Mouse (Mus musculus) ovary, postnatal 36 days (tissue): ENCODE measurements at regions not wholly inside any gene's neighbourhood (a gene's known extent, or its start where the extent isn't known, plus 50 kb on each side); places are given as distances from the start of the nearest gene placed in this dataset.
A peak's percentile ranks its signal among the peaks of the same experiment; 100 is the strongest.

Source experiments
- DNase-seq: peaks from one replicate; pipeline ENCODE4 v3.0.0; 2022; ENCODE audit warnings: low spot score, mixed read lengths

DNA sequence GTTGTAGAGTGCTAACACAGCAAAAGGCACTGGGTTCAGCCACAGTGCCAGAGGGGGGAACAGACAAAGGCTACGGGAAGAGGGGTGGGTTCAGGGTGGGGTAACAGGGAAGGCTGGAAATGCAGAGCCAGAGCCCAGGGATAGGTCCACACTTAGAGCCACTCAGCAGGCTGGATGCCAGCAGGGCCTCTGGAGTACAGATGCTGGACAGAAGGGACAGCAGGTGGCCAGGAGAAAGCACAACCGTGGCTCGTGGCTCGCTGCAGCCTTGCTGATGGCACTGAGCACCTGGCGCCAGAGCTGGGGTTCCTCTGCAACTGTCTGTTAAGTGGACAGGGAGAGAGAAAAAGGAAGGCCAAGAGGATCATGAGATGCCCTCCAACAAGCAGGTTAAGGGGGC is 174.2 kb downstream of the Mroh4 start:
- no peak for DNase-seq

- no peak for DNase-seq
These were observed 176.7 kb downstream of the Mroh4 start for GRCm38 (mm10) chr15:74459345-74459975.

DNA sequence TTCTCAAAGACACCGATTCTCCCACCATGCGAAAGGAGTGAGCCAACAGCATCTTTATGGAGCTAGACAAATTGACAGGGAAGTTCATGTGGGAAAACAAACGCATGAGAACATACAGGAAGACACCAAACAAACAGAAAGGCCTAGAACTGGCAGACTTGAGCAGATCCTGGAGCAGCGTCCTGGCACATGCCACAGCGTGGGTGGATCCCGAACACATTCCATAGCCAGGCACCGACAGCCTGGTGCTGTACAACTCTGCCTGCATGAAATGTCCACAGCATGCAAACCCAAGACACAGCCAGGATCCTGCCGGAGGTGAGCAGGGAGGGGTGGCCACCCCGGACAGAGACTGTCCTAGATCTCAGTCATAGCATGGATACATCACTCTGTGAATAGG is 177.2 kb downstream of the Mroh4 start:
- DNase-seq = no peak

DNA sequence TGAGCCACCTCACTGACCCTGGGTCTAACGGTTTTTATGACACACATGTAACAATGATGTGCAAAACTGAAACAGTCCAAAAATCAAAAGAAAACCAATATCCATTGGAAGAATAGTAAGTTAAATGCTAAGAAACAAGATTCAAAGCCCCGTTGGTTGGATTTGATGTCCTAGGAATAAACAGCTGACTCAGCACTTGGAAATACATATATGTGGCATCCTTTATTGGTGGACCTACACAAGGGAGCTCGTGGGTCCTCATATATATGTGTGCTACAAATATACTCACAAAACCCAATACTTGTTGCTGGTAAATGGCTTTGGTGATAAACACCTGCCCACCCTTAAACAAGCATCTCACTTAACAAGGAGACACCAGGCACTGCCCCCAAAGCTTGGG is 178.2 kb downstream of the Mroh4 start:
- no peak for DNase-seq

GRCm38 (mm10) chr15:74456675-74457040 is 179.5 kb downstream of the Mroh4 start:
- no peak for DNase-seq

GRCm38 (mm10) chr15:74455921-74456674 is 180.1 kb downstream of the Mroh4 start:
- no peak for DNase-seq

- no peak for DNase-seq
These were observed 181.6 kb downstream of the Mroh4 start for GRCm38 (mm10) chr15:74454543-74454942.

- no peak for DNase-seq
These were observed 182.3 kb downstream of the Mroh4 start for GRCm38 (mm10) chr15:74453810-74454209.

- DNase-seq = no peak
These were observed 183.7 kb downstream of the Mroh4 start for GRCm38 (mm10) chr15:74452426-74452825.

GRCm38 (mm10) chr15:74441889-74442288 is 194.3 kb downstream of the Mroh4 start:
- DNase-seq = no peak

- DNase-seq = no peak
These were observed 209.2 kb downstream of the Mroh4 start for GRCm38 (mm10) chr15:74426989-74427388.

DNA sequence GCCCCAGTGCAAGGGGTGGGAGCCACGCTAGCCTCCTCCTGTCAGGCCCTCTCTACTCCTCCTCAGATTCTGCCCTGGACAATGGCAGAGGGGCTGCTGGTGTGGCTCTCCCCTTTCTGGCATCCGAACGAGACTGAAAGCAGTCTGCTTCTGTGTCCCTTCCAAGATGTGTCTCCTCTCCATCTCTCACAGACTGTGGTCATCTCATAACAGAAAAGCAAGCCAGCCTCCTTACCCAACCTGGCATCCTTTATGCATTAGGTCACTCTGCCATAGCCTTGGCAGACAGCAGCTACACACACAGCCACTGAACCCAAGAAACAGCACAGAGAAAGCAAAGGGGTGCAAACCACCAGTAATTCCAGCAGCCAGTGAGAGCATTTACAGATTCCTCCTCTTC is 213.2 kb downstream of the Mroh4 start:
- DNase-seq = no peak

- no peak for DNase-seq
These were observed 215.6 kb downstream of the Mroh4 start for GRCm38 (mm10) chr15:74420550-74420949.

- DNase-seq = no peak
These were observed 217.5 kb downstream of the Mroh4 start for GRCm38 (mm10) chr15:74418635-74419034.

- no peak for DNase-seq
These were observed 222.9 kb downstream of the Mroh4 start for GRCm38 (mm10) chr15:74413217-74413616.

DNA sequence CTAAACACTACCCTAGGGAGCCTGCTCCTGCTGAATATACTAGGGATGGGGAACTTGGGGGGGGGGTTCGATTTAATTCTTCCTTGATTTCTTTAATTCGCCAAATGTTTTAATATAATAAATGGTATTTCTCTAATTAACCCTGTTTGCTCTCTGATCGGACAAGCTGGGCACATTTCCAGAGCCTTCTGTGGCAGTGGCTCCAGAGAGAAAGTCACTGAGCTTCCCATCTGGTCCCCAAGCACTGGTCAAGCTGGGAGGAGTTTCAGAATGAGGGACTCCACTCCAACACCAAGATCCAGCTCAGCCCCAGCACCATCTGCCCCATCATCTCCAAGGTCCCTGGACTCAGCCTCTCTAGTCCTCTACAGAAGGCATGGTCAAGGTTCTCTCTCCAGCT is 223.9 kb downstream of the Mroh4 start:
- DNase-seq = no peak

DNA sequence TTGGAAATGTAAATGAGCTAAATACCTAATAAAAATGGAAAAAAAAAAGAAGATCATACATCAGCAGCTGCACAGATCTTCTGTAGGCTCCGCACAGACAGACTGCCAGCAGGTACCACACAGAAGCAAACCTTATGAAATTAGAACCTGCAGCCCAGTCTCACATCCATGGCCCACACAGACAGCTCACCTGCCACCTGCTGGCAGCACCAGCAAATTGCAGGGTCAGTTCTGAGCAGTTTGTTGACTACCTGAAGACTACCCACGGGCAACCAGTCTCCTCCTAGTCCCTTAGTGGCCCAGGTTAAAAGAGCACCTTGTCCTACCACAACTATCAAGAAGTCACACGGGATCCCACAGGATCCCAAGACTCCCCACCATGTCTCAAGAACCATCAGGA is 225.1 kb downstream of the Mroh4 start:
- DNase-seq = peak; percentile 8

DNA sequence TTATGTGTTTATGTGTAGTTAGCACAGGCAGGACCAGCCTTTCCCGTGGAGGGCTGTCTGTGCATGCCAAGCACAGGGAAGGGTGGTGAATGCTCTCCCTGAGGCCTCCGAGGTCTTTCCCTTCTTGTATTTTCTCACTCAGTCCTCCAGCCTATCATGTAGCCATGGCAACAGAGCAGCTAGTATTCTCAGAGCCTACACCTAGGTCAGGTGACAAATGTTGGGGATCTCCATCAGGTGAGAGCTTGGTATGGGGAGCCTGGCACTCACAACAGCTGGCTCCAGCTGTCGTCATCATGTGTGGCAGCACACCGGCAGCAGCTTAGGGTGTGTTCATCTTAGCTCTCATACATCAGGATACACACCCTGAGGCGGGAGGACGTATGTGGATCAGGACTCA is 231.3 kb downstream of the Mroh4 start:
- no peak for DNase-seq

GRCm38 (mm10) chr15:74401275-74401674 is 234.9 kb downstream of the Mroh4 start:
- DNase-seq = no peak

DNA sequence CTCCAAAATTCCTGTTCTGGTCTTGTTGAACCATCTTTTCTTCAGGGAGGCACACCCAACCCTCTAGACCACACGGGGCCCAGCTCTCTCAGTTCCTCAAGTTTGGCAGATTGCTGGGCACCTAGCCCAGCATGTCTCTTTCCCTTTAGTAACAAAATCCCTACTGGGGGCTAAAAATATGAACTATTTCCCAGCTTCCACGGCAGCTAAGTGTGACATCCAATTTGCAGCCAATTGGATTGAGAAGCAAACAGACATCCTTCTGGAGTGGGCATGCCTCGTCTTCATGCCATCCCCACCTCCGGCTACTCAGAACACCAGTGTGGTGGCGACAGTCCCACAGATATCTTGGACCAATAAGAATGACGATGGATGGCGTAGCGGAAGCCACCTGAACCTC is 240.1 kb downstream of the Mroh4 start:
- no peak for DNase-seq

DNA sequence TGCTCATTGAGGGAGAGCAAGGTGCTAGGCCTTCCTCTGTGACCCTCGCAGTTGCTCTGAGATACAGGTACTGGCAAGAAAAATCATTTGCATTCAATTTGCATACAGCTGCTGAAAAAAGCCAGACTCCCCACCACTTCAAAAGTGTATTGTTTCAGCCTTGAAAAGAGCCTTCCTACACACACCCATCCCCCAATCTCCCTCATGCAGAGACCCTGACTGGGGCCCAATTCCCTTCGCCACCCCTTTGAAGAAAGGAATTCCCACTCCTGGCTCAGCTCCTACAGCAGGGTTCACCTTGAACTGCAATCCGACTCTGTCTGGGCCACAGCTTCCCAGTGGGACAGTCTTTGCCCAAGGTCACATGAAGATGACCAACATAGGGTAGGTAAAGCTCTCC is 248.6 kb downstream of the Mroh4 start:
- DNase-seq = no peak

DNA sequence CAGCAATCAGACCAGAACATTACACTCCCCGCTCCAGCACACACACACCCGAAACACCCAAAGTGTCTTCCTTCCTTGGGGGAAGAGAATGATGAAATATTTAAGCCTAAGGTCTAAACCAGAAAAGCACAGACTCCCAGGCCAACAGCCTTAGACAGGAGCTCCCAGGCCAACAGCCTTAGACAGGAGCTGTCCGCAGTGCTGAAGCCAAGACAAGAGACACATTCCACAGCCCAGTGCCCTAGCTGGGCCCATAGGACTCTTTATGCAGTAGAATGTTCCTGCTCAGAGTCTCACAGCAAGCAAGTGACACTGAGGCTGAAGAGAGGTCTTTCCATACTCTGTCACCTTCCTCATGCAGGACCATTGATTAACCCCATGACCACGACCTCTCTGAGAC is 253.6 kb downstream of the Mroh4 start:
- peak; percentile 32 for DNase-seq

GRCm38 (mm10) chr15:74379366-74379765 is 256.8 kb downstream of the Mroh4 start:
- DNase-seq = no peak

GRCm38 (mm10) chr15:74369461-74369860 is 266.7 kb downstream of the Mroh4 start:
- no peak for DNase-seq
